11 mouse cellular contexts compared by ENCODE assay signal in the genomic region with DNA sequence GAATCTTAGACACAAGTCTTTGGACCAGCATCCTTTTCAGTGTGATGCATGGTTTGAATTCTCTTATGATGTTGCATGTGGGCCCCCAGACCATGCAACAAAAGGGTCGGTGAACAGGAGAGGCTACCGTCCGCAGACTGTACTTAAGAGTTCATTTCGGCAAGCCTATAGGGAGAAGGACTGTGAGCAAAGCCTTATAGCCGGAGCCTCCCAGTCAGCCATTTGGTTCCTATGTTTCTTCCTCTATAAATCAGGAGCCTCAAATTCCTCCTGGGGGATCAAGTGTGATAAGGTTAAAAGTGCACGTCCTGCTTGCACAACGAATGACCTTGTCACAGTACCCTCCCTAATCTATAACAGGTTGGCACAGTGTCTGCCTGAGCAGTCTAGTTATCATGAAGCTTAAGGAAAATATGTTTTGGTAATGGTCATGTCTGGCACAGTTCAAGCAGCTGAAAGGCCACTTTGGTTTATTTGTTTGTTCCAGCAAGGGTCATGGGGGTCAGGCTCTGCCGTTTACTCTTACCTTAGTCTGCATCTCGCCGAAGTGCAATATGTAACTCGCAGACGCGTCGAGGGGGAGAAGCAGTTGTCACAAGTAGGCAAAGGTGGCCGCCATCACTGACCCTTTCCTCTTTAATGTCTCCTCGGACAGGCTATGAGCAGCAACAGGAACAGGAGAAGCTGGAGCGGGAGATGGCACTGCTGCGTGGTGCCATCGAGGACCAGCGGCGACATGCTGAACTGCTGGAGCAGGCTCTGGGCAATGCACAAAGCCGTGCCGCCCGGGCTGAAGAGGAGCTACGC. TPM values are rescaled to one million over a fixed set of nuclear protein-coding genes. Genes with fewer than 3 reads are reported as not detected.
DNase-seq lines count a peak whose midpoint lies in the region; ATAC-seq and TF ChIP-seq lines count a peak whose summit lies in the region.
"Had no signal": no experiment of that assay in that cellular context is flagged by ENCODE, and none has a peak within 500 bp of the region (broad histone marks: within the 10 kb centered on the region; RNA-seq: fewer than 3 reads in every experiment).

No protein-coding gene starts in this region.

- peaks cover 64% of the 10 kb centered on the region for H3K36me3 ChIP-seq in intestine, embryonic 15.5 days
- H3K36me3 ChIP-seq in intestine, embryonic 16.5 days (ENCODE audit: control insufficient read depth, insufficient read depth, low read length) = peaks cover 56% of the 10 kb centered on the region

- WGBS in intestine, embryonic 15.5 days = 74% methylated on average over 25 of the region's 25 CpGs
- 74% methylated on average over 25 of the region's 25 CpGs for WGBS in intestine, embryonic 16.5 days

- peak; percentile 16 for DNase-seq in Muller cell, postnatal 12 days (ENCODE audit: inconsistent ontology term)
- peak; percentile 17 for DNase-seq in kidney, postnatal 14 days
- DNase-seq in urinary bladder, postnatal 14 days (ENCODE audit: low spot score) = no peak
- no peak for DNase-seq in c-Kit-positive CD71-positive TER-119-positive erythroid progenitor cells, embryonic 14.5 days (ENCODE audit: low spot score)
- DNase-seq: layer of hippocampus, postnatal 36 days had no signal

- H3K4me2 ChIP-seq in intestine, embryonic 15.5 days (replicated peaks) = no peak overlapping the region
- no peak overlapping the region for H3K4me2 ChIP-seq in intestine, embryonic 16.5 days (ENCODE audit: low read depth, low read length)

- H3K4me3 ChIP-seq in intestine, embryonic 15.5 days (replicated peaks) = no peak overlapping the region
- H3K4me3 ChIP-seq in intestine, embryonic 16.5 days (ENCODE audit: low read length) = no peak overlapping the region
- H3K4me3 ChIP-seq in embryonic fibroblast, embryonic 13.5 days (ENCODE audit: insufficient read depth, low read length) = no peak overlapping the region

- peaks cover 60% of the 10 kb centered on the region for H3K4me1 ChIP-seq in intestine, embryonic 15.5 days (replicated peaks)
- peaks cover 59% of the 10 kb centered on the region for H3K4me1 ChIP-seq in intestine, embryonic 16.5 days (ENCODE audit: control insufficient read depth, insufficient read depth, low read length)
- peaks cover 46% of the 10 kb centered on the region for H3K4me1 ChIP-seq in embryonic fibroblast, embryonic 13.5 days (ENCODE audit: control insufficient read depth, insufficient read depth, low read length)

- no peaks in the 10 kb centered on the region for H3K9me3 ChIP-seq in intestine, embryonic 15.5 days
- H3K9me3 ChIP-seq in intestine, embryonic 16.5 days (ENCODE audit: control insufficient read depth, low read length) = no peaks in the 10 kb centered on the region

- H3K27me3 ChIP-seq in intestine, embryonic 15.5 days (replicated peaks) = no peaks in the 10 kb centered on the region
- no peaks in the 10 kb centered on the region for H3K27me3 ChIP-seq in intestine, embryonic 16.5 days (replicated peaks; ENCODE audit: control insufficient read depth, insufficient read depth, low read length)

- peak overlapping the region; percentile 36; the same call in 1 of the 2 replicates for H3K27ac ChIP-seq in intestine, embryonic 15.5 days
- no peak overlapping the region for H3K27ac ChIP-seq in intestine, embryonic 16.5 days (ENCODE audit: low read length)
- H3K27ac ChIP-seq in embryonic fibroblast, embryonic 13.5 days (ENCODE audit: insufficient read depth, low read length) = peak overlapping the region; percentile 88
- H3K27ac ChIP-seq: hindbrain, postnatal 0 days; liver, embryonic 14.5 days had no signal

- ATAC-seq in intestine, embryonic 15.5 days = no peak
- ATAC-seq in intestine, embryonic 16.5 days = no peak
- ATAC-seq: activated CD4-positive, CD25-positive, alpha-beta regulatory T cell, adult 4 months; hindbrain, postnatal 0 days had no signal

- H3K9ac ChIP-seq in intestine, embryonic 15.5 days = no peak overlapping the region
- no peak overlapping the region for H3K9ac ChIP-seq in intestine, embryonic 16.5 days (ENCODE audit: low read depth, low read length)
- H3K9ac ChIP-seq: liver, embryonic 14.5 days had no signal

- no peak for TF ChIP-seq CTCF in embryonic fibroblast, embryonic 13.5 days (IDR thresholded peaks at IDR 0.05; ENCODE audit: borderline replicate concordance, insufficient read depth, low read length)

- TF ChIP-seq POLR2A in embryonic fibroblast, embryonic 13.5 days (IDR thresholded peaks at IDR 0.05; ENCODE audit: low read depth, low read length) = no peak; the same call in none of the 2 replicates

RNA-seq across cellular contexts. Expression of gene Amotl2, which starts 11.4 kb away (rescaled TPM):
- polyA plus RNA-seq in intestine, embryonic 15.5 days (2015; fragmentation: Nextera tagmentation; extraction: Ambion mirVana) = 31.8 and 32.9 TPM in 2 replicates
- polyA plus RNA-seq in intestine, embryonic 16.5 days (2015; fragmentation: Nextera tagmentation; extraction: Ambion mirVana) = 20.4 and 21.8 TPM in 2 replicates
- 135 and 188 TPM in 2 replicates for polyA plus RNA-seq in embryonic fibroblast, embryonic 13.5 days (2011; ENCODE audit: insufficient read length, low read depth, missing spikeins)
- polyA plus RNA-seq: activated CD4-positive, CD25-positive, alpha-beta regulatory T cell, adult 4 months had no signal

Comparison
In these comparisons a context has a peak if more than half of its experiments do, and no peak if none do; other contexts are left out.
1. DNase-seq: peak in Muller cell, postnatal 12 days (single experiment) and kidney, postnatal 14 days (single experiment); none in urinary bladder, postnatal 14 days (single experiment) and c-Kit-positive CD71-positive TER-119-positive erythroid progenitor cells, embryonic 14.5 days (single experiment).